Mouse (Mus musculus): Measurements from ENCODE around the gene Slc22a15.

Slc22a15 gene

DNA sequence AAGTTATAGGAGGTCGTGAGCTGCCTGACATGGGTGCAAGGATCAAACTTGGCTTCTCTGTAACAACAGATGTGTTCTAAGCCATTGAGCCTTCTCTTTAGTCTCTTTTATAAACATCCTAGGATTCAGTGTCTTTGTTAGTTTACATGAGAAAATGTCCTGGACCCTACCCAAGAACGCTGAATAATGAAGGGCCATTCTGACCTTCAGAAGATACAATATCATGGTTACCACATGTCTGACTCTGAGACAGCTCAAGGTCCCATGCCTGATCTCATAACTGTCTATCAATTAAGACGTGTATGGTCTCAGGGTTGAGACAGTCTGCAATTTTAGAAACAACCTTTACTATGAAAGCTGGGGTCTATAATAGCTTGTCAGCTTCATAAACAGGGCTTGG, 62.4 kb downstream of the Slc22a15 start:
- in situ Hi-C loops (cut with MboI, MseI), result no loop called here

DNA sequence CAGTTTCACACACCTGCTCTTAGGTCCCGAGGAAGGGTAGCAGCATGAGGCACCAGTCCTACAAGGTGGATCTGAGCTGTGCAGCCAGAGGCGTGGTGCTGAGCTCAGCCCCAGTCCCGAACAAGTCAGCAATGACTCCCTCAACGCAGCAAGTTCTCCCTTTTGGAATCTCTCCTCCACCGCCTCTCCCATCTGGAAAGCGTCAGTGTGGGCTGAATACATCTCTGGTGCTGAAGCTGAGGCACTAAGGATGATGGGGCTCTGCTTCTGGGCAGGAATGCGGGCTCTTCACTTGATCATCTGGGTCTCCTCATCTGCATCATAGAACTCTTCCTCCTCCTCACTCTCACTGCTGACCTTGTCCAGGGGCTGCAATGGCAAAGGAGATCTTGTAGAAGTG, 64.1 kb downstream of the Slc22a15 start:
- in situ Hi-C loops (cut with MboI, MseI), result no loop called here

DNA sequence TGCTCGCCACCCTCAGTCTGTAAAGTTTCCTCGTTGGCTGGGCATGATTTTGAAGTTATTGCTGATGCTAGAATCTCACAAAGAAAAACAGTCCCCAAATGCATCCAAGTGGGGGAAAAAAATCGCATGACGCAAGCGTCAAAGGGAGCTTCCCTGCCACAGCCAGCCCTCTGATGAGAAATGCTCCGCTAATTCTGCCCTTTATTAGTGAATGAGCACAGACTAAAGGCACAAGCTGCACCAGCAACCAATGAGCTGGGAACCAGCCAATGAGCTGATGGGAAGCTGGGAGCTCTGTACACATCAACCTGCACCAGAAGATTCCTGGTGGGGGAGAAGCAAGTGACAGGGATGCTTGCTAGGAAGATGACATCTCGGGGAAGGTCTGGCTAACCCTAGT, 64.5 kb downstream of the Slc22a15 start:
- in situ Hi-C loops (cut with MboI, MseI), result no loop called here

DNA sequence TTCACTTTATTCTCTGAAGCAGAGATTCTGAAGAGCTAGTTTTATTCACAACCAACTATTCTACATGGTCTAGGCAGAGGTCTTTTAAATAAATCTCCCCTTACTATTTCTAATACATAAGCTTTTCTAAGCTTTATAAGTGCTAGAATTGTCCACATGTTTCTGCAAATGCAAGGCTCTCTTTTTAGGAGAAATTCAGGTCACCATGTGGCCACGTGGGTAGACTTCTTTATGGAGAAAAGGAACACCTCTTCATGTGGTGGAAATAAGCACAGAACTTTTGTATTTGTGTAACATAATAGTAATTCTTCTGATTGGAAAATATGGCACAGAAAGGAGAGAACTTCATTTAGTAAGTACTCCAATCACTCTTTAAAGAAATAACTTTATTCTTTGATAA, 70.2 kb downstream of the Slc22a15 start:
- in situ Hi-C loops (cut with MboI, MseI), result no loop called here

DNA sequence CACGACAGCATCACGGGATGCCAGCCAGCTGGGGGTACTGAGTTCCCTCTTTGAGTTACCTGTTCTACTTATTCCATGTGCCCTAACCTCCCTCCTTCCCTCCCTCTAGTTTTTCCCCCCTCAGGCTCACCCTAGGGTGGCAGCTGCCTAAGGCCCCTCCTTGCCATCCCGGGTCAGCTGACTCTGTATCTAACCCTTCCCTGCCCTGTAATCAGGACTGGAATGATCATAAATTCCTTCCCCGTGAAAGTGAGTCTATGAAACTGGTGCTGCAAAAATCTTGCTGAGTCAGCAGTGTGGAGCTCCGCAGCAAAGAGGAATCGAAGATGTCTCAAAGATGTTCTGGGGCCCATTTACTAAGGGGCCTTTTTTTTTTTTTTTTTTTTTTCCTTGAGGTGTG, 72.9 kb downstream of the Slc22a15 start:
- in situ Hi-C loops (cut with MboI, MseI), result no loop called here

DNA sequence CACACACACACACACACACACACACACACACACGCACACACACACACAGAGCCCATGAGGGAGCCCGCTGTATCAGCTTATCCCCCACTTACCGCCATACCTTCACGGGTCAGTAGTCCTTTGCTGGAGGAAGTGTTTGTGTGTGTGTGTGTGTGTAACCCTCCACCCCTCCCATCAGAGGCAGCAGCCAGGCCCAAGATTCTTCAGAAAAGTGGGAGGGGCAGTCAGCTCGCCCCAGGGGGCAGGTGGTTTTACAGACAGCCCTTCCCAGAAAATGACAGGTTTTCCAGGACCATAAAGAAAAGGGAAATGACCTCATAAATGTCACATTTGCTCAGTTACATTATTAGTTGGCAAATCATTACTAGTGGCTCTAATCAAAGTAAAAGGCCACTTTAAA, 75.4 kb downstream of the Slc22a15 start, which contains the start of gene Mab21l3:
Gene Mab21l3, minus strand, starts transcription at position 144 of the 400 bp plus-strand sequence.
- in situ Hi-C loops (cut with MboI, MseI), result no loop called here

DNA sequence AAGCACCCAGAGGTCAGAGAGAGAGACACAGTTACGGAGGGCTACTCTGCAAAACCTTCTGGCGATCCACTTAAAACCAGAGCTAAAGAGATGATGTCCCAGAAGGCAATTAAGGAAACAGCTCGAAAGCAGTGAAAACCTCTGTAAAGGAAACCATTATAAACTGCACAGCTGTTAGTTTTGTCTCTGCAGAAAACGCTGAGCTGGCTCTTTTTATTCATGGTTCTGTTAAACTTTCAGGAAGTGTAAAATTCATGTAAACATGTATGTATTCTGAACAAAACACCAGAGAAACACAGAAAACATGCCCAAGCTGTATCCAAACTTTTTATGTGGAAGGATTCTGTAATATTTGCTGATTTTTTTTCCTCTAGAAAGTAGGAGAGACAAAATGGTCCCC, 78.2 kb downstream of the Slc22a15 start:
- in situ Hi-C loops (cut with MboI, MseI), result no loop called here

DNA sequence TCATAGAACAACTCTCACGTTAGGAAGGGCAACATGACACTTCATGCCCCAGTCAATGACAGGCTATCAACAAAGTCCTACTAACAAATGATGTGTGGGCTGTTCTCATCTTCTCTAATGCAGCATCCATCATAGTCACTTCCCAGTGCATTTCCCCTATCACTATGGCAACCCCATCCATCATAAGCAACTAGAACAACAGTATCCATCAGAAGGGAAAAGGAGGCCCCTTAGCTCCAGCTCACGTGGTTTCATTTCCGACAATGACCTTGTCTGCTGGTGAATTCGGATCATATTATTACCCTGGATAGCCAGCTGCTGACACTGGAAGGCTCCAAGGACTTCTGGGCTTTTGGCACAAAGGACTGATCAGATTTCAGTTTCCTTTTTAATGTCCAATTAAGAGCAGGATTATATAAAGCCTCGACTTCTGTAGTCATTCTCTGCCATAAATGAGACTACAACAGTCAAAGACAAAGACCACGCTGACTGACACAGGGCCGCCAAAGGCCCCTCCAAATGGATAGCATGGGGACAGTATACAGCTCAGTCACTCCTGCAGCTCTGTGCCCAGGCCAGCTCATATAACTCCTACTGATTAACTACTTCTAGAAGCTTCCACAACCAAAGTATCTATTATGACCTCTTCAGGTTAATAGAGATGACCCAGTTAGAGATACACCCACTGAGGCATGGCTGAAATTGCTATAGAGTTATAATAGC, 81.7 kb downstream of the Slc22a15 start:
- in situ Hi-C loops (cut with MboI, MseI), result no loop called here

DNA sequence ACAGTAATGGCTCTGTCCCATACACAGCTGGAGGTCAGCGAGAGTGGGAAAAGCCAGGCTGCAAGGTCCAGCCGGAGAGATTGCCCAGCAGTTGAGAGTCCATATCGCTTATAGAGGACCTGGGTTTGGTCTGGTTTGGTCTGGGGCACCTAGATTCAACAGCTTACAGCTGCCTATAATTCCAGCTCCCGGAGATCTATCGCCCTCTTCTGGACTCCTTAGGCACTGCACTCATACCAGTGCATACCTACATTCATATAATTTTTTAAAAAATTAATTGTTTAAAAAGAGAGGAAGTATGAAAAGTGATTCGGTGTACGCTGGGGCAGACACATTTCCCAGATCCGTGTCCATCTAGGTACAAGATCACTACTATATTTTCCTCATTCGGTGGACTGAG, 84.9 kb downstream of the Slc22a15 start:
- in situ Hi-C loops (cut with MboI, MseI), result no loop called here

DNA sequence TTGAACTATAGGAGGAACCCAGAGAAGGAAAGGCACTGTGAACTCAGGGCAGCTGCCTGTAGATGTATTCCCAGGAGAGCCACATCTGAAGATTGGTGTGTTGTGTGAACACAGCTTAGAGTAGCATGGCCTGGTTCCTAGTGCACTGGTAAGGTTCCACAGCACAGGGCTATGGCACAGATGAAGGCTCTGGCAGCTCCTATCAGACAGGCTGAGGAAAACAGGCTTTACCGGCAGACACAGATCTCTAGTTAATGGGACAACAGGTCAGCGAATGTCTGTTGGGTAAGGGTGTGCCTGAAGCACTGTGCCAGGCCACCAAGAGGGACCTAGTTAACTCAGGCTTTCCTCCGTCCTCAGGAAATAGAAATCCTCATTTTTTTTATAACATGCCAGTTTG, 87.3 kb downstream of the Slc22a15 start:
- in situ Hi-C loops (cut with MboI, MseI), result no loop called here

DNA sequence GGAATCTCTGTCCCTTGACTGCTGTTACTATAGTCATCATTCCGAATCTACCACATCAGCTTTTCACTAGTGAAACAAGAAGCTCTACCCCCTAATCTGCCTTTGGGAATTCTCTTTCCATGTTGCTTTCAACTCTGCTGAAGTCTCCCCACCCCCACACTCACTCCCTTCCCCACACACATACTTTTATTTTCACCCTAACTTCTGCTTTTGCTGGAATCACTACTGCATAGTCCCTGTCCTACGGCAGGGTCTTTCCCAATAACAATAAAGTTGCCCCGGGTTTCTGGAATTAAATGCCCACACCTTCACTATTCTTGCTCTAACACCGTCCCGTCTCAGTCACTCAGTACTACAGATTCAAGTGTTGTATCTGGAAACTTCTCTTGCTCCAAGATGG, 87.7 kb downstream of the Slc22a15 start:
- in situ Hi-C loops (cut with MboI, MseI), result no loop called here

DNA sequence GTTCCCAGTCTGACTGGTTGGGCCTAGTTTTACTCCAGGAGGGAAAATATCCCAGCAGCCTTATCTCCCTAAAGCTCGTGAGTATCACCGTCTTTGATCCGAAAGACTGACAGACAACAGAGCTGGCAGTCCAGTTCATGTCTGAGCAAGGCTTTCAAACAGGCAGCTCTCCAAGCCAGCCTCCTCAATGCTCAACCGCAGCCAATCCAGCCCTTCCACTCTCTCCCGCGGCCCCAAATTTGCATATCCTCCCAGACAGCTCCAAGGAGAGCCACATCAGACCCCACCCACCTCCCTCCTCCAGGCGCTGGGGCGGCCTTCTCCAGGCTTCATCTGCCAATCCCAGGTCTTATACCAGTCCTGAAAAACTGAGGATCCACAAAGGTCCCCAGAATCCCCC, 88.2 kb downstream of the Slc22a15 start:
- in situ Hi-C loops (cut with MboI, MseI), result no loop called here

DNA sequence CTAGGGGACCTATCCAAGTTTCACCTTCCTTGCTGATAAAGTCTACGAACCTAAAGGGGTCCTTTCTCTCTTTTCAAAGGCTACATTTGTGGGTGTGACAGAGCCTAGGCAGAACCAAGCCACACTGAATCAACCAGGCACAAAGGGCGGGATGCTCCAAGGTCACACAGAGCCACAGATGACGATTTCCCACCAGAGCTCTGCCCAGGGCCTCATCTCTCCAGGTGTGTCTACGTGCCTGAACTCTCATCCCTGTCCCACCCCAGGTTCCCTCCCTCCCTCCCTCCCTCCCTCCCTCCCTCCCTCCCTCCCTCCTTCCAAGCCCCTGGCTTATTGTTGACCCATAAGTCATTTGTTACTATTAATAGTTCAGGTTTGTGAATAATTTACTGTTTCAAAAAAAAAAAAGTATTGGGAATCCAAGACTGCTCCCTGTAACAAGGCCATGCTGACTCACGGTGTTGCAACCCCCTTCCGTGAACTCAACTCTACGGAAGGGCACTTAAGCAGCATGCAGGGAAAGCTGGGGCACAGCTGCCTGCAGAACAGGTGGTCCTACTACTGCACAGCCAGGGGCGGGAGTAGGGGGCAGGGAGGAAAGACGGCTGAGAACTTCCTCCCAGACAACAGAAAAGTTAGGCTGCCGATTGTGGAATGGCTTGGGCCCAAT, 92.9 kb downstream of the Slc22a15 start:
- in situ Hi-C loops (cut with MboI, MseI), result no loop called here

DNA sequence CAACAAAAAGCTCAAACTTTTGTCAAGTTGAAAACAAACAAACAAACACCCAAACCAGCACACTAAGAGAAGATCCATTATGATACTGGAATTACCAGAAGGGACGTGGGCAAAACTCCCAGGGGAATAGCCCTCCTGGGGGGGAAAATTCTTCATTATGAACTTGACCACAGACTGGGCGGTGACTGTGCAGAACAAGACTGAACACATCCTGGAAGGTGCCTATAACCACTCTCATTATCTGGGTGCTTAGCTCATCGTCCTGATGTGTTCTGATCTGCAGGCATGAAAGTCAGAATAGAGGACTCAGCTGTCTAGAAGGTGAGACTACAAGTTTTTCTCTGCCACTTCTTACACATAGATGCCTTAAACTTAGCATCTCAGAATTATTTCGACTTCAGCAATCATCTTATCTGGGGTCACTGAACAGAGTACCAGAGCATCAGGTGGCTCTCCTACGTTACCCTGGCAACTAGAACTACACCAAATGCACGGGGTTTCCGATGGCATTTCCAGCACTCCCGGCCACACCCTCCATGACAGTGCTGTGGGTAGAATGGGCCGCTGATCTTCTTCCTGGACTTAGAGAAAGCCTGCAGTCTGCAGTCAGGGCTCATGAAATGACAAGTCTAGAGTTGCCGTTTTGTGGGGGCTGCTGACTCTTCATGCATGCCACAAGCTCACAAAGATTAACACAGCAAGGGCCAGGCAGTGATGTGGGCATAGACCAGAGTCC, 94.2 kb downstream of the Slc22a15 start:
- in situ Hi-C loops (cut with MboI, MseI), result loop anchor here (10.0 kb wide), 1 partner anchor 1685 kb away; no protein-coding TSS in a partner anchor

DNA sequence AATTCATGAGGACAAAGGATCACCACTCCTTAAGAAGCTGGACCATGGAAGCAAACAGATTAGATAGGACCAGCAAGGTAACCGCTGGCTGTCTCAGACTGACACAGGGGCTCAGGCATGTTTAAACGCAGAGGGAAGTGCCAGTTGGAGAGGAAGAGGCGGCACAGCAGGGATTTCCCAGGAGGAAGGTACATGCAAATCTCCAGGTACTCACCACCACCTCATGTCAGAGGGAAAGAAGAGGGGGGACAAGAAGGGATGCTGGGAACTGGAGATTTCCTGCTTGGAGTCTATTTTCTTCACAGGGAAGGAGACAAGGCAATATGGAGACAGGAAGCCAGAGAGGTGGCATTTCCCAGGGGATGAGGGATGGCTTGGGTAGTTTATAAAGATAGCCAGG, 95.7 kb downstream of the Slc22a15 start:
- in situ Hi-C loops (cut with MboI, MseI), result loop anchor here (10.0 kb wide), 1 partner anchor 1684 kb away; no protein-coding TSS in a partner anchor

DNA sequence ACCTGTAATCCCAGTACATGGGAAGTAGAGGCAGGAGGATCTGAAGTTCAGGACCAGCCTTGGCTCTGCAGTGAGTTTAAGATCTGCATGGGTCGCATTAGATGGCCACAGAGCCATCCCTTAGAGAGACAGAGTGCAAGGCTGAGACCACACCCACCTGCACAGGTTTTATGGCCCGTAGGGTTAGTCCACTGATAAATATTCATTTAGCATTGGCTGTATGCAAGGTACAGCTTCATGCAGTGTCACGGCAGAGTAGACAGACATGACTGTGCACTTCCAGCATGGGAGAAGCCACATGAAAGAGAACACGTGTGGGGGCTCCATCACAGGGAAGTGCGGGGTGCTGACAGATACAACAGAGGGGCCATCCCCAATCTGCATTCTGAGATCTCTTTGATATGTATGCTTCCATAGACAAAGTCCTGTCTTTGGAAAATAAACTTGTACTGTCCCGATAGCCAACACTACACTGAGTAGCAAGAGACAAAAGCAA, 97.0 kb downstream of the Slc22a15 start:
- in situ Hi-C loops (cut with MboI, MseI), result loop anchor here (10.0 kb wide), 1 partner anchor 1682 kb away; no protein-coding TSS in a partner anchor

DNA sequence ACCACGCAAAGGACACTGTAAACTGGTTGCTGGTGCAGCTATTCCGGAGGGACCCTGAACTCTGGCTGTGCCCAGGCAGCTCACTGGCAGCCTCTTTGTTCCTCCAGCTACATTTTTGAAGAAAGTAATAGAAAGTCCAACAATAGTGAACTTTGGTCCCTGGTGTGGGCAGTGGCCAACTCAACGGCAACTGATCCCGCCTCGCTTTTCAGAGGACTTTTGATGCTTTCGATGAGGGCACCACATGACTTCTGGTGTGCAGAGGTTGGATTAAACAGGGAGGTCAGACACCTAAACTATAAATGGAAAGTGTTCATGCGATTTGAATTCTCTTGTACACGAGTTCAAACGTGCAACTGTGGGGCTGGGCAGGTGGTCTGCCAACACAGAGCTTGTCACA, 99.9 kb downstream of the Slc22a15 start:
- in situ Hi-C loops (cut with MboI, MseI), result loop anchor here (10.0 to 25.0 kb wide), 2 partner anchors 512 to 1680 kb away; no protein-coding TSS in a partner anchor

DNA sequence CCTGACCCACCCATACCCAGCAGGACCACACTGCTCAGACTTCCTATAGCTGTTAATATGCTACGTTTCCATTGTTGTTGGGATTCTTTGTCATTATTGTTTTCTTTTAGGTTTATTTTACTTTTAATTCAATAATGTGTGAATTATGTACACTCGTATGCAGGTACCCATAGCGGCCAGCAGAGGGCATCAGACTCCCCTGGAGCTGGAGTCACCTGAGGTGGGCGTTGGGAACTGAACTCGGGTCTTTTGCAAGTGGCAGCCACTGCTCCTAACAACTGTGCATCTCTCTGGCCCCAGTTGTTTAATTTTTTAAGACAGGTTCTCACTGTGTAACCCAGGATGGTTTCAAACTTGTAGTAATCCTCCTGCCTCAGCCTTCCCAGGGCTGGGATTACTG, 102.2 kb downstream of the Slc22a15 start:
- in situ Hi-C loops (cut with MboI, MseI), result loop anchor here (10.0 to 25.0 kb wide), 2 partner anchors 510 to 1677 kb away; no protein-coding TSS in a partner anchor

DNA sequence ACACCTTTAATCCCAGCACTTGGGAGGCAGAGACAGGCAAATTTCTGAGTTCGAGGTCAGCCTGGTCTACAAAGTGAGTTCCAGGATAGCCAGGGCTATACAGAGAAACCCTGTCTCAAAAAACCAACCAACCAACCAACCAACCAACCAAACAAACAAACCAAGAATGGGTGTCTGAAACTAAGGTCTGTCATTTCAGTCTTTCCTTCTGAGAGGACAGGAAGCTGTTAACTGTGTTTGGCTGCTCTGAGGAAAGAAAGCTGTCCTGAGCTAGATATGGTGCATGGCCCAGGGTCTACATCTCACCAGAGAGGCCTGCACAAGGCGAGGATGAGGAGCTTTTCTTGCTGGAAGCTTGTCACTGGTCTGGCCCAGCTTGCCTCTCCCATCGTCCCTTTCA, 103.5 kb downstream of the Slc22a15 start:
- in situ Hi-C loops (cut with MboI, MseI), result loop anchor here (10.0 to 25.0 kb wide), 2 partner anchors 508 to 1676 kb away; no protein-coding TSS in a partner anchor

DNA sequence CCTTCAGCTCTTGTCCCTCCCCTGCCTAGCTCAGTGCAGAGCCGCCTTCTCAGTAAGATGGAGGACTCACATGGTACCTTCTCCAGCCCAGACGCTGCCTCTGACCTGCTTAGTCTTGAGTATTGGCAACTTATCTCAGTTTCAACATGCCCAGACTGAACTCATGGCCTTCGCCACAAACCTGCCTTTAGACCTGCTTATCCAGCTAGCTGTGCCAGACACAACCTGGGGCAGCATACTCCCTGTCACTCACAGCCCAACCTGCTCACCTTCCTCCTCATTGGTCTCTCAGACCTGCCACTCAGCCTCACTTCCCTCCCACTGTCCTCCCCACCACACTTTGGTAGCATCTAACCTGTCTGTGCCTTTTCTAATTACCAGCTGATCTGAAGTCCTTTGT, 108.2 kb downstream of the Slc22a15 start:
- in situ Hi-C loops (cut with MboI, MseI), result loop anchor here (25.0 kb wide), 1 partner anchor 504 kb away; no protein-coding TSS in a partner anchor

DNA sequence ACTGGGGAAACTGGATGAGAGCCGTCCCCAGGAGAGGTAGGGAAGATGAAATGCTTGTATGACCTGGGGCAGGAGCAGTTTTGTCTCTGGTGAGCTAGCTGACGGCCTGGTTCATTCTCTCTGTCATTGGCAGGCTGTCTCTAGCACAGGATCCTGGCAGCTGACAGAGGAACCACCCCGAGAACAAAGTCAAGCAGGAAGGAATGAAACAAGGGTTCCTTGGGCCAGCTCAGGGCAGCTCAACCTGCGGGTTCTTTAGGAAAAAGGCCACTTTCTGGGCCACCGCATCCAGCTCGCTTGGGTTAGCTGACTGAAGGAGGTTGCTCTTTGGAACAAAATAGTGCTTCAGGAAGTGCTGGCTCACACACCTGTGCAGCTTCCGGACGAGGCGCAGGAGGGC, 109.5 kb downstream of the Slc22a15 start:
- in situ Hi-C loops (cut with MboI, MseI), result loop anchor here (5.0 to 25.0 kb wide), 2 partner anchors 322 to 502 kb away; no protein-coding TSS in a partner anchor

Data from T-helper 2 cell (primary cell).